Mouse (Mus musculus) liver, postnatal 0 days (tissue): ENCODE results near the gene Pxn. TPM values are rescaled to one million over a fixed set of nuclear protein-coding genes. Genes with fewer than 3 reads are reported as not detected.
A peak's percentile ranks its signal among the peaks of the same experiment; 100 is the strongest.

Experiments
- ATAC-seq: fragments of 200-750 bp; cut with Nextera tagmentation; 2 replicates; pipeline ENCODE4 v1.8.0; 2017; ENCODE audit warnings: mild to moderate bottlenecking, moderate library complexity
- DNase-seq: peaks from one replicate; pipeline ENCODE4 v3.0.0-alpha.2; 2016
- H3K27ac ChIP-seq: fragments of 300-500 bp; sonication (generic); 2 replicates; pipeline ENCODE4 v1.5.1; 2014; ENCODE audit warnings: antibody characterized with exemption, moderate library complexity, mild to moderate bottlenecking, low read depth
- H3K27me3 ChIP-seq: fragments of 300-500 bp; sonication (generic); 2 replicates; pipeline ENCODE4 v1.6.1; 2014; ENCODE audit warnings: low read length, control low read depth, mixed read lengths; ENCODE audit not compliant: insufficient read depth
- H3K36me3 ChIP-seq: fragments of 300-500 bp; sonication (generic); replicated peaks from 2 replicates; pipeline ENCODE4 v1.6.1; 2014; ENCODE audit warnings: mild to moderate bottlenecking, control low read depth, low read length, moderate library complexity, mixed read lengths; ENCODE audit not compliant: insufficient read depth
- H3K4me1 ChIP-seq: fragments of 300-500 bp; sonication (generic); 2 replicates; pipeline ENCODE4 v1.6.1; 2014; ENCODE audit warnings: antibody characterized with exemption, mild to moderate bottlenecking, control low read depth; ENCODE audit not compliant: insufficient read depth
- H3K4me2 ChIP-seq: fragments of 300-500 bp; sonication (generic); 2 replicates; pipeline ENCODE4 v1.6.1; 2014; ENCODE audit warnings: low read depth, mild to moderate bottlenecking, low read length, moderate library complexity, mixed read lengths
- H3K4me3 ChIP-seq: fragments of 300-500 bp; sonication (generic); 2 replicates; pipeline ENCODE4 v1.5.1; 2014; ENCODE audit warnings: low read depth, low read length
- H3K9ac ChIP-seq: fragments of 300-500 bp; sonication (generic); replicated peaks from 2 replicates; pipeline ENCODE4 v1.6.1; 2014; ENCODE audit warnings: mild to moderate bottlenecking, moderate library complexity
- H3K9me3 ChIP-seq: fragments of 300-500 bp; sonication (generic); 2 replicates; pipeline ENCODE4 v1.6.1; 2016; ENCODE audit warnings: mild to moderate bottlenecking, control low read depth, low read length, mixed read lengths
- CTCF ChIP-seq: sonication (generic); IDR thresholded peaks from 2 replicates; pipeline ENCODE4 v1.5.1; 2016; ENCODE audit warnings: antibody characterized with exemption, low read depth
- EP300 ChIP-seq: IDR thresholded peaks from 2 replicates; pipeline ENCODE4 v1.6.1; 2016; ENCODE audit warnings: antibody characterized with exemption, low read depth, mild to moderate bottlenecking
- WGBS: fragments of 180-500 bp; shearing (Covaris S2); extraction: QIAGEN DNeasy Blood & Tissue Kit; methylation state at CpG from one replicate; pipeline ENCODE4 v1.1.7; 2014; ENCODE audit not compliant: insufficient replicate concordance; 5-methylcytosine and 5-hydroxymethylcytosine counted together
- polyA plus RNA-seq: library from polyadenylated mRNA; unstranded; fragments of >200 nt; fragmentation: Nextera tagmentation; extraction: Ambion mirVana; gene quantifications from 2 replicates; pipeline ENCODE4 v1.2.1, GENCODE M21; 2015

The Pxn gene
- polyA plus RNA-seq, 1 experiment from 2014 or later: 14.9 TPM

GRCm38 (mm10) chr5:115470766-115471531 is 35.5 kb upstream of the Pxn start:
- ATAC-seq (no peak), DNase-seq (peak; percentile 58)
- 0 out of 2 replicates have a peak, but pooled peaks cover 4% of the 10 kb centered on the region for H3K27me3 ChIP-seq
- no peak overlapping the region for H3K27ac ChIP-seq
- H3K4me2 ChIP-seq: peak overlapping the region; percentile 42
- no peak overlapping the region for H3K4me3 ChIP-seq
- no peak overlapping the region for H3K9ac ChIP-seq
- 32% methylated on average over 20 of the region's 20 CpGs for WGBS
- no peaks in the 10 kb centered on the region for H3K9me3 ChIP-seq
- TF ChIP-seq CTCF: peak; percentile 82
- no peak for TF ChIP-seq EP300
- H3K36me3 ChIP-seq: no peaks in the 10 kb centered on the region
- H3K4me1 ChIP-seq: peaks cover 12% of the 10 kb centered on the region

- Histone ChIP-seq H3K27ac (no peak overlapping the region), H3K4me1 (peaks cover 11% of the 10 kb centered on the region), H3K9me3 (no peaks in the 10 kb centered on the region), H3K4me3 (no peak overlapping the region), H3K36me3 (no peaks in the 10 kb centered on the region; the same call in 1 of the 2 replicates), H3K9ac (no peak overlapping the region), H3K27me3 (0 out of 2 replicates have a peak, but pooled peaks cover 4% of the 10 kb centered on the region), H3K4me2 (no peak overlapping the region)
- 59% methylated on average over 10 of the region's 10 CpGs for WGBS
- ATAC-seq: no peak
- no peak for DNase-seq
- TF ChIP-seq EP300: no peak
- TF ChIP-seq CTCF: peak; percentile 41; the same call in 1 of the 2 replicates
These were observed 33.3 kb upstream of the Pxn start for GRCm38 (mm10) chr5:115473191-115473590.

GRCm38 (mm10) chr5:115474174-115474828 is 32.2 kb upstream of the Pxn start:
- DNase-seq: no peak
- no peak overlapping the region for H3K9ac ChIP-seq
- TF ChIP-seq CTCF: no peak
- TF ChIP-seq EP300: no peak
- no peak overlapping the region for H3K27ac ChIP-seq
- H3K4me3 ChIP-seq: 0 out of 2 replicates have a peak overlapping the region, but pooled peaks have one; percentile 5
- H3K36me3 ChIP-seq: no peaks in the 10 kb centered on the region; the same call in 1 of the 2 replicates
- H3K9me3 ChIP-seq: no peaks in the 10 kb centered on the region
- 57% methylated on average over 22 of the region's 22 CpGs for WGBS
- 0 out of 2 replicates have a peak, but pooled peaks cover 4% of the 10 kb centered on the region for H3K27me3 ChIP-seq
- H3K4me2 ChIP-seq: peak overlapping the region; percentile 23; the same call in 1 of the 2 replicates
- H3K4me1 ChIP-seq: peaks cover 11% of the 10 kb centered on the region
- ATAC-seq: no peak

GRCm38 (mm10) chr5:115475337-115476106 is 31.0 kb upstream of the Pxn start:
- Histone ChIP-seq H3K27ac (no peak overlapping the region), H3K9me3 (no peaks in the 10 kb centered on the region), H3K4me1 (peaks cover 11% of the 10 kb centered on the region), H3K4me3 (peak overlapping the region; percentile 29), H3K4me2 (peak overlapping the region; percentile 66), H3K9ac (peak overlapping the region; percentile 27; the same call in 1 of the 2 replicates), H3K27me3 (0 out of 2 replicates have a peak, but pooled peaks cover 3% of the 10 kb centered on the region), H3K36me3 (no peaks in the 10 kb centered on the region; the same call in 1 of the 2 replicates)
- peak; percentile 55 for DNase-seq
- TF ChIP-seq EP300 (no peak), CTCF (no peak)
- peak; percentile 75 for ATAC-seq
- WGBS: 20% methylated on average over 22 of the region's 22 CpGs

- Histone ChIP-seq H3K36me3 (no peaks in the 10 kb centered on the region; the same call in 1 of the 2 replicates), H3K9ac (peak overlapping the region; percentile 27; the same call in 1 of the 2 replicates), H3K27me3 (no peaks in the 10 kb centered on the region), H3K27ac (no peak overlapping the region), H3K9me3 (no peaks in the 10 kb centered on the region), H3K4me3 (peak overlapping the region; percentile 29), H3K4me1 (peaks cover 8% of the 10 kb centered on the region), H3K4me2 (peak overlapping the region; percentile 66)
- no peak for ATAC-seq
- TF ChIP-seq CTCF (no peak), EP300 (no peak)
- DNase-seq: no peak
- 48% methylated on average over 12 of the region's 12 CpGs for WGBS
These were observed 30.3 kb upstream of the Pxn start for GRCm38 (mm10) chr5:115476107-115476727.
